Mouse (Mus musculus) Patski (cell line): ENCODE results near the gene Gtf2h5. TPM values are rescaled to one million over a fixed set of nuclear protein-coding genes. Genes with fewer than 3 reads are reported as not detected.

Source experiments
- ATAC-seq: fragments of 100-300 bp; one replicate; pipeline ENCODE4 v1.8.0; 2021
- CTCF ChIA-PET: fragments of 350-600 bp; sonication (Branson Sonifier 250); formaldehyde crosslinking; loops from one replicate; lab custom pipeline; 2022; ENCODE audit warnings: inconsistent platforms; lab: Charles Lee
- POLR2A ChIA-PET: fragments of 350-600 bp; sonication (Branson Sonifier 250); formaldehyde crosslinking; loops from one replicate; lab custom pipeline; 2022; ENCODE audit warnings: antibody characterized with exemption, inconsistent platforms; lab: Charles Lee
- DNase-seq: peaks from one replicate; pipeline ENCODE4 v3.0.0-alpha.2; 2011; ENCODE audit warnings: low read depth, low spot score
- H3K27me3 ChIP-seq: fragments of 371-371 bp; one replicate; pipeline ENCODE4 v1.5.1; 2021
- CTCF ChIP-seq: fragments of 100-300 bp; IDR thresholded peaks from one replicate; pipeline ENCODE4 v1.5.1; 2021
- in situ Hi-C: fragments of 300-500 bp; cut with MboI; formaldehyde crosslinking; loops from 3 replicates; pipeline ENCODE4 v1.11.1; 2018; ENCODE audit warnings: low pct_unique_long_range_greater_than_20kb, mixed read lengths
- polyA plus RNA-seq: library from polyadenylated mRNA; unstranded; gene quantifications from one replicate; pipeline ENCODE4 v1.2.3, GENCODE M21; 2021

Gene Gtf2h5
- polyA plus RNA-seq, 1 experiment from 2014 or later, result 84.7 TPM

GRCm38 (mm10) chr17:6107015-6107601 is 27.5 kb downstream of the Gtf2h5 start:
- in situ Hi-C loops, result no loop called here
- no peak for DNase-seq
- H3K27me3 ChIP-seq, result no peaks in the 10 kb centered on the region
- ATAC-seq, result peak; percentile 40
- POLR2A ChIA-PET, result interaction anchor here (1.1 to 1.5 kb wide), 4 partner anchors 9 to 58 kb away, joined by 3 to 4 read pairs (median 4); no protein-coding TSS in a partner anchor
- TF ChIP-seq CTCF, result no peak
- CTCF ChIA-PET, result interaction anchor here (0.7 kb wide), 1 partner anchor 20 kb away, joined by 3 read pairs; no protein-coding TSS in a partner anchor

- TF ChIP-seq CTCF, result no peak
- in situ Hi-C loops, result no loop called here
- ChIA-PET CTCF (interaction anchor here (0.7 to 0.8 kb wide), 2 partner anchors 18 to 88 kb away, joined by 3 read pairs; no protein-coding TSS in a partner anchor), POLR2A (interaction anchor here (1.1 to 1.5 kb wide), 3 partner anchors 17 to 57 kb away, joined by 3 to 4 read pairs (median 3); no protein-coding TSS in a partner anchor)
- DNase-seq, result no peak
- ATAC-seq, result no peak
- H3K27me3 ChIP-seq, result no peaks in the 10 kb centered on the region
Measured at GRCm38 (mm10) chr17:6108175-6108574, 28.6 kb downstream of the Gtf2h5 start.

GRCm38 (mm10) chr17:6110956-6111355 is 31.4 kb downstream of the Gtf2h5 start:
- DNase-seq (no peak), ATAC-seq (no peak)
- TF ChIP-seq CTCF, result peak; percentile 64
- in situ Hi-C loops, result no loop called here
- CTCF ChIA-PET, result interaction anchor here (0.7 to 1.2 kb wide), 2 partner anchors 14 to 51 kb away, joined by 3 to 4 read pairs; no protein-coding TSS in a partner anchor
- POLR2A ChIA-PET, result interaction anchor here (0.6 kb wide), 1 partner anchor 17 kb away, joined by 3 read pairs; no protein-coding TSS in a partner anchor
- H3K27me3 ChIP-seq, result no peaks in the 10 kb centered on the region

- no peaks in the 10 kb centered on the region for H3K27me3 ChIP-seq
- no peak for DNase-seq
- POLR2A ChIA-PET, result no interaction called here
- CTCF ChIA-PET, result interaction anchor here (0.8 kb wide), 1 partner anchor 55 kb away, joined by 4 read pairs; no protein-coding TSS in a partner anchor
- ATAC-seq, result no peak
- in situ Hi-C loops, result no loop called here
- no peak for TF ChIP-seq CTCF
Measured at GRCm38 (mm10) chr17:6113653-6114052, 34.1 kb downstream of the Gtf2h5 start.

- no peaks in the 10 kb centered on the region for H3K27me3 ChIP-seq
- ChIA-PET POLR2A (no interaction called here), CTCF (no interaction called here)
- in situ Hi-C loops, result no loop called here
- no peak for ATAC-seq
- no peak for DNase-seq
- TF ChIP-seq CTCF, result no peak
Measured at GRCm38 (mm10) chr17:6115085-6115484, 35.5 kb downstream of the Gtf2h5 start.

GRCm38 (mm10) chr17:6117148-6117725 is 37.7 kb downstream of the Gtf2h5 start:
- POLR2A ChIA-PET, result no interaction called here
- DNase-seq, result no peak
- no peak for ATAC-seq
- in situ Hi-C loops, result no loop called here
- TF ChIP-seq CTCF, result no peak
- CTCF ChIA-PET, result no interaction called here
- H3K27me3 ChIP-seq, result no peaks in the 10 kb centered on the region

- ChIA-PET CTCF (interaction anchor here (1.1 kb wide), 1 partner anchor 8 kb away, joined by 3 read pairs; no protein-coding TSS in a partner anchor), POLR2A (no interaction called here)
- no peak for TF ChIP-seq CTCF
- ATAC-seq, result no peak
- DNase-seq, result no peak
- in situ Hi-C loops, result no loop called here
- H3K27me3 ChIP-seq, result no peaks in the 10 kb centered on the region
Measured at GRCm38 (mm10) chr17:6117917-6118316, 38.3 kb downstream of the Gtf2h5 start.

- in situ Hi-C loops, result no loop called here
- ATAC-seq, result no peak
- ChIA-PET CTCF (interaction anchor here (1.1 kb wide), 1 partner anchor 9 kb away, joined by 3 read pairs; no protein-coding TSS in a partner anchor), POLR2A (no interaction called here)
- no peak for TF ChIP-seq CTCF
- H3K27me3 ChIP-seq, result no peaks in the 10 kb centered on the region
- DNase-seq, result no peak
Measured at GRCm38 (mm10) chr17:6118861-6119260, 39.3 kb downstream of the Gtf2h5 start.

GRCm38 (mm10) chr17:6123776-6124175 is 44.2 kb downstream of the Gtf2h5 start:
- TF ChIP-seq CTCF, result no peak
- ATAC-seq (no peak), DNase-seq (no peak)
- CTCF ChIA-PET, result interaction anchor here (1.5 kb wide), 1 partner anchor 12 kb away, joined by 3 read pairs; no protein-coding TSS in a partner anchor
- POLR2A ChIA-PET, result no interaction called here
- in situ Hi-C loops, result no loop called here
- no peaks in the 10 kb centered on the region for H3K27me3 ChIP-seq

GRCm38 (mm10) chr17:6125441-6125840 is 45.9 kb downstream of the Gtf2h5 start:
- ChIA-PET CTCF (interaction anchor here (1.5 kb wide), 1 partner anchor 14 kb away, joined by 3 read pairs; no protein-coding TSS in a partner anchor), POLR2A (interaction anchor here (1.1 kb wide), 1 partner anchor 18 kb away, joined by 3 read pairs; no protein-coding TSS in a partner anchor)
- no peak for TF ChIP-seq CTCF
- ATAC-seq (no peak), DNase-seq (no peak)
- in situ Hi-C loops, result no loop called here
- no peaks in the 10 kb centered on the region for H3K27me3 ChIP-seq
